Mouse (Mus musculus) fat pad, adult 2 months (tissue): Measurements from ENCODE around the gene Tnfrsf22.
A peak's percentile ranks its signal among the peaks of the same experiment; 100 is the strongest.
"Not testable (repeated sequence)": the region's sequence is repeated elsewhere in the genome, so short reads cannot be mapped to it uniquely, and the experiment has no call there.

Source experiments
- DNase-seq: peaks from one replicate; pipeline ENCODE4 v3.0.0-alpha.2; 2011; ENCODE audit warnings: low read depth, low spot score; ENCODE audit errors: extremely low read depth

Tnfrsf22 gene

DNA sequence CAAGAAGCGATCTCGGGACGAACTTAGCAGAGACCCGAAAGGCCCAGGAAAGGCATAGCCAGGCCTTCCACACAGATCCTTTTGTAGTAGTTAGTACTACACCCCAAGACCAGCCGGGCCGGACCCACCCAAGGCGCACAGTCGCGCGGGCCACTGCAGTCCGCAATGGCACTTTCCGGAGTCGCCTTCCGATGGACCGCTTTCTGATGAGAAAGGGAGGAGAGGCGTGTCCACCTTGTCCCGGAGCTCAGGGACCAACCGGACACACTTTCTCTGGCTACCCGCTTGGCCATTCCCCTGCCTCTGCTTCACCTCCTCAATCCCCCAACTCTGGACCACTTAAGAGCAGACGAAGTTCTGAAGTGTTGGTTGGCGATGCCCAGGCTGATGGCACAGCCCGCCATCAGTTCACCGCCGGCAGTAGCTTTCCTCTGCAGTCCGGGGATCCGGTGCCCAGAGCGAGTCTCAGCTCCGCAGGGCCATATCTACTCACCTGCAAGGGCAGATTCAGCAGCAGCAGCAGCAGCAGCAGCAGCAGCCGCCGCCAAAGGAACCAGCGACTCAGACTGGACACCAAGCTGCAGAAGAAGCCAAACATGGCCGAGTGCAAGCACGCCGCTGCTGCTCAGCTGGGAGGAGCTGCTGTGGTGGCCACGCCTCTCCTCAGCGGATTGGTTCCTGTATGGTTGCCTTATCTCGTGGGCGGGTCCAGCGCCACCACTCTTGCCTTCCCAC lies at the start of gene Tnfrsf22:
Gene Tnfrsf22, minus strand, starts transcription at position 628 of the 735 bp plus-strand sequence.
- DNase-seq = peak; percentile 5

DNA sequence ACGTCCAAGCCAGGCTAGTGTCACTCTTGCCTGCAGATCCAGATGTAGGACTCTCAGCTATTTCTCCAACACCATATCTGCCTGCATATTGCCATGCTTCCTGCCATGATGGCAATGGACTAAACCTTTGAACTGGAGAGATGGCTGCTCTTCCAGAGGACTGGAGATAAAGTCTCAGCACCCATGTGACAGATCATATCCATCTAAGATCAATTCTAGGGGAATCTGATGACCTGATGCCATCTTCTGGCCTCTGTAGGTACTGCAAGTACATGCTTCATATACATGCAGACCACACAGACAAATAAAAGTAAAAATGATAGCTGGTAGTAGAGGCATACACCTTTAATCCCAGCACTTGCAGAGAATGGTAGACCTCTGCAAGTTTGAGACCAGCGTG lies 46.7 kb upstream of the Tnfrsf22 start:
- no peak for DNase-seq

DNA sequence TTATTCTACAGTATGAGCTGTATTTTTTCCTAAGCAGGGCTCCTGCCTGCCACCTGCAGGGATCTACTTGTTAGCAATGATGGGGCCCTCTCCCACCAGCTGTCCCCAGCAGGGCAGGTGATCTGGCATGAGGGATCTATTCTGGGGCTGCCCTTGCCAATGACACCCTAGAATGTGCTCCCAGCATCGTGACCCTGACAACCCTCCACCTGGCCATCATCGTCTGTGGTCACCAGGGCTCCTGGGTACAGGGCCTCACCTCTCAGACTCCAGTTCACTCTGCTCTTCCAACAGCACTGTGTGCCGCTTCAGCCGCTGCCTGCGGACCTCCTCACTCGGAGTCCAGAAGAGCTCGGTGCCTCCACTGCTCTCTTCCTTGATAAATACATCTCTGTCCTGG lies 45.1 kb upstream of the Tnfrsf22 start:
- DNase-seq = no peak

DNA sequence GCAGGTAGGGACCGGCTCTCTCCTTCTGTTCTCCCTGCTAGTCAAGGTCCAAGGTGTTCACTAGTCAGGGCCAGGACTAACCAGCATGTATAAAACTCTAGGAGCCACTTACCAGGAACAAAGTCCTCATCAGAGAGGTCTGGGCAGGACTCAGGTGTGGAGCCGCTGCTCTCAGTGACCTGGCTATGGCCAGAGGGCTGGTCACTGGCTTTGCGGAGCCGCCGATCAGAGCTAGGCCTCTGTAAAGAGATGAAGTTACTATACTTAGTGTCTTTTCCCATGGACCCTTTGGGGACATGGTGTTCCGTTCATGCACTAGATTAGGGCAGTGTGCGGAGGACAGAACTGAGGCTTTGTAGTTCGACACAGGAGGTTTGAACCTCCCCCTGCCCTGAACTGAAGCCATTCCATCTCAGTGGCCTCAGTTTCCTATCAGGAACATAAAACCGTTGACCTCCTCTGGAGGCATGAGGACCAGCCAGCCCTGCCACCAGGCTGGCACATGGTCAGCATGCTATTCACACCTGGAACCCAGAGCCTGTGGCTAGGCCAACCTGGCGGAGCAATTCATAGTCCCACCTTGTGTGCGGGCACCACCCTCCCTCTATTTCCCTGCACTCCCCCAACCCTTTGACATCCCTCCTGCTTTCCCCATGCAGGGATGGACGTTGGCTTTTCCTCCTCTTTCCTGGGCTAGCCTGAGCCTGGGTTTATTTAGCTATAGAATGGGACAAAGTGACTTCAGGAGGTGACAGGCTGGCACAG lies 43.5 kb upstream of the Tnfrsf22 start:
- no peak for DNase-seq

DNA sequence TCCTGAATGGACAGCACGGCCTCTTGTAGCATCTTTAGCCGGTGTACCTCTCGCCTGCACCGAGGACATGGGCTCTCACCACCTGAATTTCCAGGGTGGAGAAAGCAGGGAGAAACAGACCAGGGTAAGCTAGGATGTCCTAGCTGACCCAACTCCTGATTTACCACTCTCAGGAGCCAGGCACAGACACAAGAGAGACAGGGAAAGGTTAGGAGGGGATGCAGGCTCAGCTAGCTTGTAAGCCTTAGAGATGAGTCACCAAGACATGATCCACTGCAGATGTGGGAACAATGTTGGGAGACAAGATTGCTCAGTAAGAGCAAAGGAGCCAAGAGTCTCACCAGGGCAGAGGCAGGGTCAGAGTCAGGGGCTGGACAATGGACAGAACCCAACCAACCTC lies 42.4 kb upstream of the Tnfrsf22 start:
- DNase-seq = no peak

DNA sequence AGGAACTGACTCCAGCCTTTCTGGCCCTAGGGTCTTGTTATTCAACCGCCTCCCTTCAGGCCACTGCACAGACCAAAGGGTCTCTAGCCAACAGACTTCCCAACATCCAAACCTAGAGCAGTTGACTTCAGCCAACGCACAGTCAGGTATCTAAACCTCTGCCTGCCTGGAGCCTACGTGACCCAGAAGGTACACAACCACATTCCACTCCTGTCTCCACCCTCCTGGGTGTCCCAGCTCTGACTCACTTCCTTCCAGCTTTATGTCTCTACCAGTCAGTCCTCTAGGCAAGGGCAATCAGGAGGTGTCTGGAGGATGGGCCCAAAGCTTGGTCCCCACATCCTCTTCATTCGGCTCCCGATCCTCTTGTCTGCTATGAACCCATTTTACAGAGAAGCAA lies 41.7 kb upstream of the Tnfrsf22 start:
- DNase-seq = no peak

DNA sequence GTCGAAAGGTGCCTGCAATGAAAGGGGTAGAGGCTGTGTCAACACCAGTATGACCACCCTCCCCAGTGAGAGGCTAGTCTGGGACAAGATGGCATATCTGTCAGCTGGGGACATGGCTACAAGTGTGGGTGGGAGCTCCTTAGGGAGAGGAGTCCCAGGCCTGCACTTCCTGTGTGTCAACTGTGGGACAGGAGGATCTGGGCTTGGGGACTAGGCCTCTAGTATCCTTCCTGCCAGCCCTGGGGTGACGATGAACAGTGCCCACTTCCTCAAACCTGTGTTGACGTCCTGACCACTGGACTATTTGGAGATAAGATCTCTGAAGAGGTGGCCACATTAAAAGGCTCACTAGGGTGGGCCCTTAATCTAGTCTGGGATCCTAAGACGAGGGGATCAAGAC lies 40.5 kb upstream of the Tnfrsf22 start:
- DNase-seq = no peak

DNA sequence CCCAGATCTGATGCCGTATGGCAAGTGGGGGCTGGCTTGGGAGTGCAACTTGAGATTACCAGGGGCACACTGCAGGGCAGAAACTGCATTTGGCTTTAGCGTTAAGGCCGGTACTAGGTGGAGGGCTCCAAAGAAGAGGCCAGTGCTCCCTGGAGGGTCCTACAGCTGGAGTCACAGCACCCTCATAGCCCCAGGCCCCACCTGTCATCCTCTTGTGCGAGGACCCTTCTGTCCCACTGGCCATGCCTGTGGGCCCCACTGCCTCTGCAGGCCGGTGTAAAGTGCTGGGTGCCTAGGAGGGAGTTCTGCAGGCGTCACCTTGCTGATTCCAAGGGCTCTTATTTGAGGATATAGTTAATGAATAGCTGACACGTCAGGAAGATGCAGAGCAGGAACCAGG lies 40.0 kb upstream of the Tnfrsf22 start:
- DNase-seq = no peak

DNA sequence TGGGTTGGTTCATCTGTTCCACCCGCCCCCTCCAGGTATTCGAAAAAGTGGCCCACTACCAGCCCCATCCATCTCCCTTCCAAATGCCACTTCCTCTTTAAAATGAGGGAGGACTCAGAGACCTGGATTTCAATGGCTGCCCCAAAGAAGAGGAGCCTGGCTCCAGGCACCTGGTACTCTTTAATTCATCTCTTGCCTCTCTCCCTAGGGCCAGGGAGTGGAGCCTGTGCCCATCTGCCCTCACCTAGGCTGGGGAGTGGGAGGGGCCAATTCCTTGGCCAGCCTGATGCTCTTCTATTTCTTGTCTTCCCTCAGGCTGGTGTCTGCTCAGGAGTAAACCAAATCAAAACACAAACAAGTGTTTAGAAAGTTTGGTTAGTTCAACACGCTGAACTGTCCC lies 37.2 kb upstream of the Tnfrsf22 start:
- DNase-seq = not testable (repeated sequence)

DNA sequence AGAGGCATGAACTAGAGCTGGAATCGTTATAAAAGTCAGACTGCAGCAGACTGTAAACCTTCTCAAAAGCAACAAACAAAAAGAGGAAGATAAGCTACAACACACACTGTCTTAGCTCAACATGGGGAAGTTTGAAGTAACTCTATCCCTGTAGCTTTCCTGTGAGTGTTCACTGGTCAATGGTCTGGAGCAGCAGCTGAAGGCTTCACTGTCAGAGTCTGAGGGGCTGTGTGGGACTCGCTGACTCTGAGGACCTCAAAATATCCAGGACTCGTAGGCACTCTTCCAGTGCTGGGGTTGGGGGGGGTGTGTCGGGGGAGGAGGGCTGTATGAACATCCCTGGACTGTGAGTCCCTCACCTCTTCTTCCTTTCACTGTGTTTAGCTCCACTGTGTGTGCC lies 36.7 kb upstream of the Tnfrsf22 start:
- not testable (repeated sequence) for DNase-seq

DNA sequence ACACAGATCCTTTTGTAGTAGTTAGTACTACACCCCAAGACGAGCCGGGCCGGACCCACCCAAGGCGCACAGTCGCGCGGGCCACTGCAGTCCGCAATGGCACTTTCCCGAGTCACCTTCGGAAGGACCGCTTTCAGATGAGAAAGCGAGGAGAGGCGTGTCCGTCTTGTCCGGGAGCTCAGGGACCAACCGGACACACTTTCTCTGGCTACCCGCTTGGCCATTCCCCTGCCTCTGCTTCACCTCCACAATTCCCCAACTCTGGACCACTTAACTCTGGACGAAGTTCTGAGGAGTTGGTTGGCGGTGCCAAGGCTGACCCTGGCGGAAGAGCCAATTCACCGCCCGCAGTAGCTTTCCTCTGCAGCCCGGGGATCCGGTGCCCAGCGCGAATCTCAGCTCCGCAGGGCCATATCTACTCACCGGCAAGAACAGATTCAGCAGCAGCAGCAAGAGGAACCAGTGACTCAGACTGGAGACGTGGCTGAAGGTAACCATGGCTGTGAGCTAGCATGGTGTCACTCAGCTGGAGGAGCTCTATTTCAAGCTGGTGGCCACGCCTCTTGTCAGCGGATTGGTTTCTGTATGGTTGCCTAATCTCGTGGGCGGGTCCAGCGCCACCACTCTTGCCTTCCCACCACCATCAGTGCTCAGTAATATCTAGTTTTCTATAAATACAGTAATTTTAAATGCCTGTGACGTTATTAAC lies 36.1 kb upstream of the Tnfrsf22 start, which contains the start of gene Tnfrsf23:
Gene Tnfrsf23, minus strand, starts transcription at position 514 of the 709 bp plus-strand sequence.
- peak; percentile 26 for DNase-seq

DNA sequence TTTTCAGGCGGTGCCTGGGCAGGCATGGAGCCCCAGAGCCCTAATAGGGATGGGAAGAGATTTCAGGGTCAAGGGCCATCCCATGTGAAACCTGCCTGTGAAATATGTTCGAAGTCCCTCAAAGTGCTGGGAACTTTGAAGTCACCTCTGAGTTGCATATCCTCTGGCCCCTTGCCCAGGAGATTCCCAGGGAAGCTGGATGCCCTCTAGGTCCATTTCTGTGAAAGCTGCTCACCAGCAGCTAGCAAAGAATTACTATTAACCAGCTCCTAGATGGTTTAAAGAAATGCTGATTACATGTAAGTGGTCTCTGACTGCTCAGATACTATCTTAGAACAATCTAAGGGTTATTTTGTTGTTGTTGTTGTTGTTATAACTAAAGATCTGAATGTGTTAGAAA lies 35.1 kb upstream of the Tnfrsf22 start:
- not testable (repeated sequence) for DNase-seq

DNA sequence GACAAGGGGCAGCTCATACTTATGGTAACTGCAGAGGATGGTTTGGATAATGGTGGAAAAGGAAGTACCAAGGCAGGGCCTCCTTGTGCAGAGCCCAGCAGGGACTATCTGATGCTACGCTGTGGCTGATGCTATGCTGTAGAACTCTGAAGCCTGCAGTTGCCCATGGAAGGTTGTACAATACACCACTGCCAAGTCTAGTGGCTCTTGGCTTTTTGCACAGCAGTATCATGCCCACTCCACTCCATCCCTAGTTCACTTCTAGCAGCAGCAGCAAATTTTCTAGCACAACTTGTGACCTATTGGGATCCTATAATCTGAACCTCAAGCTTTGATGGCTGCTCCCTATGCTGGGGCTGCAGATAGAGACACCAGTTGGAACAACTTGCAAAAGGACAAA lies 32.1 kb upstream of the Tnfrsf22 start:
- no peak for DNase-seq

DNA sequence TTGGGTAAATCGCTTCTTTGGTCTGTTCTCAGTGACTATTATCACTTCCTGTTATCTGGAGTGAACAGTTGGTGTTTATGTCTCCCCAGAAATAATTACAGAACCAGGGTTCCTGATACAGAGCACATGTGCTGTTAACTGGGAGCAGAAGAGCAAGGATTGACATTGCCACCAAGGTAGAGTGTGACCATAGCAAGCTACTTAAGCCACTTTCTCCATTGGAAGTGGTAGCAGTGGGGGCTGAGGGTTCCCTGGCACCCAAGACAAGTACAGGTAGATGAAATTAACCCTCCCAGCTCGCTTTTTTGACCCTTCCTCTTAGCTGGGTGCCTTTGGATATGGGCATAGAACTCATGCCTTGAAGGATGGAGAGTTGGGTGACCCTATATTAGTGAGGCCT lies 31.4 kb upstream of the Tnfrsf22 start:
- not testable (repeated sequence) for DNase-seq

DNA sequence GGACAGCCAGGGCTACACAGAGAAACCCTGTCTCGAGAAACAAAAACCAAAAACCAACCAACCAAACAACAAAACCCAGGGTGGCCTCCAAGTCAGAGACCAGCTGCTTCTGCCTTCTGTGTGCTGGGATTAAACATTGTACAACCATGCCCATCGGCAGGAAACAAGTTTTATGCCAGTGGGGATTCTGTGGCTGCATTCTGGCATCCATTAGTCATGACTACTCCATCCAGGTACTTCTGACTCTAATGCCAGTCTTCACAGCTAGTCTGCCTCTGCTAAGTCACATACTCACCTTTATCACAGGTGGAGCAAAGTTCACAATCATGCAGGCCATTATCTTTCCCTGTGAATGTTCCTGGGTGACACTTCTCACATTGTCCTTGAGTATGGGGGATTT lies 30.2 kb upstream of the Tnfrsf22 start:
- not testable (repeated sequence) for DNase-seq

DNA sequence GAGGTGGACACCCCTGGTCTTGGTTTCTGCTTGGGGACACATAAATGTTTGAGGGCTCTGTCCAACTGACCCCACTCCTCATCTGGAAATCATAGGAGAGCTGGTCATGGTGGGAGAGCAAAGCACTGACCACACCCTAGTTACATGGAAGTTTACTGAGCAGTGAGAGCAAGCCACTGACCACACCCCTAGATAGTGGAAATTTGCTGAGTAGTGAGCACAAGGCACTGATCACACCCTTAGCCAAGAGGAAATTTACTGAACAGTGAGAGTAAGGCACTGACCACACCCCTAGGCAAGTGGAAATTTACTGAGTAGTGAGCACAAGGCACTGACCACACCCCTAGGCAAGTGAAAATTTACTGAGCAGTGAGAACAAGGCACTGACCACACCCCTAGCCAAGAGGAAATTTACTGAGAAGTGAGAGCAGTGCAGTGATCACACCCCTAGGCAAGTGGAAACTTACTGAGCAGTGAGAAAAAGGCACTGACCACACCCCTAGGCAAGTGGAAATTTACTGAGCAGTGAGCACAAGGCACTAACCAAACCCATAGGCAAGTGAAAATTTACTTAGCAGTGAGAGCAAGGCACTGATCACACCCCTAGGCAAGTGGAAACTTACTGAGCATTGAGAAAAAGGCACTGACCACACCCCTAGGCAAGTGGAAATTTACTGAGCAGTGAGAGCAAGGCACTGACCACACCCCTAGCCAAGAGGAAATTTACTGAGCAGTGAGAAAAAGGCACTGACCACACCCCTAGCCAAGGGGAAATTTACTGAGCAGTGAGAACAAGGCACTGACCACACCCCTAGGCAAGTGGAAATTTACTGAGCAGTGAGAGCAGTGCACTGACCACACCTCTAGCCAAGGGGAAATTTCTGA lies 17.2 kb upstream of the Tnfrsf22 start:
- DNase-seq = no peak

DNA sequence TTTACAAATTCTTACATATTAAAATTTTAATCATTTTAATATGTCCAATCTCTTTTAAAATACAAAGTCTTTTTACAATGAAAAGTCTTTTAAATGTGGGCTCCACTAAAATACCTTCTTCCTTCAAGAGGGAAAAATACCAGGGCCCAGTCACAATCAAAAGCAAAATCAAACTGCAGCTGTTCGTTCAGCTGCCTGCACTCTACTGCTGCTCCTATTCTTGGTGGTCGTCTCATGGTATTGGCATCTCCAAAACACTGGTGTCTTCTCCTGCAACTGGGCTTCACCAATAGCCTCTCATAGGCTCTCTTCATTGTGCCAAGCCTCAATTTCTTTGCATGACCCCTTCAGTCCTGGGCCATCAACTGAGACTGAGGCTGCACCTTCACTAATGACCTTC lies 14.0 kb upstream of the Tnfrsf22 start:
- no peak for DNase-seq

DNA sequence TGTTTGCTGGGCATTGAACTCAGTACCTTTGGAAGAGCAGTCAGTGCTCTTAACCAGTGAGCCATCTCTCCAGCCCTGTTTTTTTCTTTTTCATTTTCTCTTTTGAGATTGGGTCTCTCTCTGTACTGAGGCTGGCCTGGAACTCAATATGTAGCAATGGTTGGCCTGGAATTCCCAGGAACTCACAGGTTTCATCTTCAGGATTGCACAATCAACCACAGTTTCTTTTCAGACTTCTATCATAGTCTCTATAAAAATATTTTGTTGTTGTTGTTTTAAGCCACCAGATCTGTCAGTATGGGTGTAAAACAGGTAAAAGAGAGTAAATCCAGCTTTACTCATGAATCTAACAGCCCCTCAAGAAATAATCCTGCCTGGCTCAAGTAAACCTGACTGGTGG lies 11.3 kb upstream of the Tnfrsf22 start:
- DNase-seq = no peak

DNA sequence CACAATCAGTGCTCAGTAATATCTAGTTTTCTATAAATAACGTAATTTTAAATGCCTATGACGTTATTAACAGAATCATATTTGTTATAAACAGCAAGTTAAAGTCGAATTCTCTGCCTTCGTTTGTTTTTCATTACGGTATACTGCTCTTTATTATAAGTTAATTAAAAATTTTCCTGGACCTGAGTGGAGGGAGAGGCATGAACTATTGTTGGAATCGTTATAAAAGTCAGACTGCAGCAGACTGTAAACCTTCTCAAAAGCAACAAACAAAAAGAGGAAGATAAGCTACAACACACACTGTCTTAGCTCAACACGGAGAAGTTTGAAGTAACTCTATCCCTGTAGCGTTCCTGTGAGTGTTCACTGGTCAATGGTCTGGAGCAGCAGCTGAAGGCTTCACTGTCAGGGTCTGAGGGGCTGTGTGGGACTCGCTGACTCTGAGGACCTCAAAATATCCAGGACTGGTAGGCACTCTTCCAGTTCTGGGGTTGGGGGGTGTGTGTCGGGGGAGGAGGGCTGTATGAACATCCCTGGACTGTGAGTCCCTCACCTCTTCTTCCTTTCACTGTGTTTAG lies 397 bp upstream of the Tnfrsf22 start:
- DNase-seq = not testable (repeated sequence)

DNA sequence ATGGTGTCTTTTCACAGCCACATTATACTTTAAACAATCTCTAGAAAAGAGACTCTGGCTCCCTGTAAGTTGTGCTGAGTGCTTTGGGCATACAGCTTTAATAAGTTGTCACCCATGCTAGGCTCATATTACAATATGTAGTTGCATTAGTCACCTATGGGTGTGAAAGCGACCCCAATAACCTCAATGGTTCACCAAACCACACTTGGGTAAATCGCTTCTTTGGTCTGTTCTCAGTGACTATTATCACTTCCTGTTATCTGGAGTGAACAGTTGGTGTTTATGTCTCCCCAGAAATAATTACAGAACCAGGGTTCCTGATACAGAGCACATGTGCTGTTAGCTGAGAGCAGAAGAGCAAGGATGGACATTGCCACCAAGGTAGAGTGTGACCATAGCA lies 5.5 kb downstream of the Tnfrsf22 start:
- DNase-seq = not testable (repeated sequence)
